Mouse (Mus musculus) lung, adult 10 weeks (tissue): ENCODE measurements around the gene Uxt. TPM values are rescaled to one million over a fixed set of nuclear protein-coding genes. Genes with fewer than 3 reads are reported as not detected.

Experiments used
- polyA plus RNA-seq: library from polyadenylated mRNA; stranded (reverse); fragments of 350-450 nt; fragmentation: Illumina TruSeq; extraction: RNeasy Lipid Tissue Mini Kit (QIAGEN cat#74804); gene quantifications from one replicate; pipeline ENCODE4 v1.2.3, GENCODE M21; 2014; ENCODE audit warnings: low read depth, low replicate concordance; ENCODE audit not compliant: insufficient read depth

Gene Uxt
- 43.8 TPM for polyA plus RNA-seq

DNA sequence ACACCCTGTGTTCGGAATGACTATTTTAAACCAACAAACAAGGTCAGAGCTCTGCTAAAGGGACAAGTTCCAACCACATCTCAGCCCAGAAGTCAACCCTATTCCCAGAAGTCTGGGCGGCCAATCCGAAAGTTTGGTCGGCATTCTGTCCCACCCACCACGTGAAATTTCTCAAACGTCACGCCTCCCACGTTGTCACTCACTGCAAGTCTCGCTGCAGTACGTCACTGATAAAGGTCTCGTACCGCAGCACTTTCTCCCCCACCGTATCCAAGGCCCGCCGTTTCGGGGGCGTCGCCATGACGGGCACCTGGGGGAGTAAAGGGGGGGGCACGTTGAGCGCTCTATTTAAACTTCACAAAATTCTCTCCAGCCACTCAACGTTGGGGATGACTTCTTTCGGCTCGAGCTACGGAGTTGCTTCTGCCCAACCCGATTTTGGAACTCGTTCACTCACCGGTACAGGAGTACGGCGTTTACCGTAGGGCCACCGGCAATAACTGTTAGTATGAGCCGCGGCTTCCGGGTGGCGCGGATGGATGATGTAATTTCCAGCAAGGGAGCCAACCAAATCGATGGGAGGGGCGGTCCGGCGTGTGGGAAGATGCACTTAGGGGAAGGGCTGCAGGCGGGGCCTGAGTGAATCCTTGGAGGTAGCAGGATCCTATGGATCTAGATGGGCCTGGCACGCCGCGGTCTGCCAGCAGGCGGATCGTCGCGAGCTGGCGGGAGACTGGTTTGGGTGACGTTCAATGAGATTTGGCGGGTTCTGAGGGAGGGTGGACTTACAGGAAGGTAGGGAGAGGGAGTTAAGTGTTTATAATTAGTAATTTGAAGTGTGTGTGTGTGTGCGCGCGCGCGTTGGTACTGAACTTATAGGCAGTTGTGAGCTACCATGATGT lies at the start of gene Uxt:
Gene Uxt (minus strand): TSS at position 541 of the 902 bp plus-strand sequence.

DNA sequence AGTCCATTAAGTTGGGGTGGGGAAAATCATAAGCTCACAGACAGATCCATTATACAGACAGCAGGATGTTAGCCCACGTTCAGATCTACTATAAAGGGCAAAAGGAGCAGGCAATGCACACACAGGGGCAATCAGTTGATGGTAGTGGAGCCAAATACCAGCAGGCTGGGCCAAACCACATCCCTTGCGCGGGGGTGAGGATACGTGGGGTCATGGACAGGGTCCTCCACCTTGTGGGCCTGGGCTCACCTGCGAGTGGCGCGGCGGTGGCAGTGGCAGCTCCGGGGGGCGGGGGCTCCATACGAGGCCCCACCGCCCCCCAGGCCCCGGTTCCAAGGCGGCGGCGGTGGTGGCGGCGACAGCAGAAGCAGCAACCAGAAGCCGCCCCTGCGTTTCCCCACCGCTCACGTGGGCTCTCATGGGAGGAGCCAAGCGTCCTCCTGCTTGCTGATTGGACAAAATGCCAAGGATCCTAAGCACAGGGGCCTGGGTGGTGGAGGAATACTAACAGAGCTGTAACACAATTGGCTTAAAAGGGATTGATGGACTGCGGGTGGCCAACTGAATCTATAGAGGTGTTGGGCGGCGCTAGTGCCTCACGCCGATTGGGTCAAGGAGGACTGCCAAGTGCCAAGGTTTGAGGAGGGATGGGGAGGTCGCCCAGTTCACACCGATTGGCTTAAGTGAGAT lies 11.5 kb downstream of the Uxt start, which contains the start of gene Elk1:
Gene Elk1 (minus strand): TSS at position 418 of the 690 bp plus-strand sequence.

GRCm38 (mm10) chrX:20931364-20931763 lies 30.5 kb downstream of the Uxt start, which contains the start of gene Cfp:
TSS of gene Cfp (minus strand) at chrX:20931555.

GRCm38 (mm10) chrX:20920844-20921364 lies 40.9 kb downstream of the Uxt start, which contains the start of gene Syn1:
TSS of gene Syn1 (minus strand) at chrX:20921004.

Other genes starting within 250 kb of the Uxt start
- 49.2 TPM for gene Araf, start 164.2 kb downstream of the Uxt start, polyA plus RNA-seq
- gene Timp1, start 91.9 kb downstream of the Uxt start, polyA plus RNA-seq = 19.8 TPM
- gene Syn1, start 41.0 kb downstream of the Uxt start, polyA plus RNA-seq = 0.33 TPM
- 32.9 TPM for gene Cfp, start 30.5 kb downstream of the Uxt start, polyA plus RNA-seq
- gene Elk1, start 11.4 kb downstream of the Uxt start, polyA plus RNA-seq = 3.6 TPM
- 2.5 TPM for gene Zfp182, start 100.3 kb upstream of the Uxt start, polyA plus RNA-seq
- gene Spaca5, start 106.4 kb upstream of the Uxt start, polyA plus RNA-seq = not detected
- gene Zfp300, start 127.5 kb upstream of the Uxt start, polyA plus RNA-seq = 0.39 TPM
- not detected for gene Ssxa1, start 153.8 kb upstream of the Uxt start, polyA plus RNA-seq
- not detected for gene Gm21876, start 213.6 kb upstream of the Uxt start, polyA plus RNA-seq